Mouse (Mus musculus): ENCODE data around the gene Ypel5. TPM values are rescaled to one million over a fixed set of nuclear protein-coding genes. Genes with fewer than 3 reads are reported as not detected.

Ypel5 gene
- polyA plus RNA-seq, 1 experiment from 2014 or later: 45.3 TPM

DNA sequence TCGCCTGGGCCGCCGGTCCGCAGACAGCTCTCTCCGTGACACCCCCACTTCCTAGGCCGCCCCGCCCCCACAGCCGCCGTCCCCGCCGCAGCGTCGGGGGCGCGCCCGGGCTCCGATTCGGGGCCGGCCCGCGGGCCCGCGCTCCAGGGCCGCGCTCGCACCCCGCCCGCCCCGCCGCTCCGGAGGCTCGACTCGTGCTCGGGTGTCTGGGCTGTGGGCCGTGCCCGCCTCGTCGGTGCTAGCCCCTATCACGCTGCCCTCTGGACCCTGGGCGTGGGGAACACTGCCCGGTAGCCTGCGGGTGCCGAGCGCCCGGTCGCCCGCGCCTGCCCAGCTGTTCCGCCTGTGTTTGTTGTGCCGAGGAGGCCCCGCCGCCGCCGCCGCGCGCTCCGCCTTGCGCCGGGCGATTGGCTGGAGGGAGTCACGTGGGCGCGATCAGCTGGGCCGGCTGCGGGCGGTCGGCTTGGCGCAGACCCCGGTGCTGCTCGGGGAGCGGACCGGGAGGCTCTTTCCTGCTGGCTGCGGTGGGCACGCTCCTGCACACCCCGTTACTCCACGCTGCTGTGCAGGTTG is 973 bp downstream of the Ypel5 start:
- no peaks in the 10 kb centered on the region for H3K27me3 ChIP-seq (ENCODE audit: control insufficient read depth, insufficient read depth, low read length)
- H3K36me3 ChIP-seq (ENCODE audit: control insufficient read depth, insufficient read depth, low read length): no peaks in the 10 kb centered on the region
- H3K4me1 ChIP-seq (replicated peaks; ENCODE audit: control insufficient read depth, insufficient read depth, low read length): no peaks in the 10 kb centered on the region
- peak overlapping the region; percentile 87 for H3K9ac ChIP-seq (ENCODE audit: low read length)
- ATAC-seq (replicated peaks; ENCODE audit: low FRiP score): peak; percentile 69
- peak overlapping the region; percentile 80 for H3K4me2 ChIP-seq (ENCODE audit: low read depth, low read length, severe bottlenecking)
- peak; percentile 96 for DNase-seq (ENCODE audit: low spot score)
- peak overlapping the region; percentile 86 for H3K27ac ChIP-seq (ENCODE audit: low read depth, low read length)
- under 1% methylated on average over 47 of the region's 77 CpGs for WGBS
- peak overlapping the region; percentile 88 for H3K4me3 ChIP-seq (ENCODE audit: low read depth, low read length)
- H3K9me3 ChIP-seq (ENCODE audit: control insufficient read depth, low read length): no peaks in the 10 kb centered on the region

DNA sequence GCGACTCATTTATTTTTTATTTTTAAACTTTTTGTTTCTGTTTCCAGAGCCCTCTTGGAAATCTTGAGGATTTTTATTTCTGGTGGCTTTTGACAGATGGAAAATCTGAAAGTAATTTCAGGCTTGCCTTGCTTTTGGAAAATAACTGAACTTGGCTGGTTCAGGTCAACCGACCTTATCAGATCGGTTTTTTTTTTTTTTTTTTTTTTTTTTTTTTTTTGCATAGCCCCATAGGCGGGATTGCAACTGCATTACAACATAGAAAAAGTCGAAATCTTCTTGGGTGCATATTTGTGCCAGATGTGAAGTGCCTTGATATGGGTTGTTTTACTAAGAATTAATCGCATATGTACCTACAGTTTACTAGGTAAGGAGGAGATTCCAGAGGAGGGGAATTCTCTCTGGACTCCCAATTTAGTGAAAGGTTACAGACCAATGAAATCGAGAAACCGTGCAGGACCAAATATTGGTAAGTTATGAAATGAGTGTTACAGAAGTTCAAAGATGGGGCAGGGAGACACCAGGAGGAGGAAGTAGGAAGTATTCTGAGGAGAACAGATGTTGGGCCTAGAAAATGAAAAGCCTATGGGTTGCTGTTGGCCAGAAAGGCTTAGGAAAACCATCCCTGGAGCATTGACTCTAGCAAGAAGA is 1.7 kb downstream of the Ypel5 start:
- H3K27ac ChIP-seq (ENCODE audit: low read depth, low read length): no peak overlapping the region
- H3K4me3 ChIP-seq (ENCODE audit: low read depth, low read length): peak overlapping the region; percentile 88
- ATAC-seq (replicated peaks; ENCODE audit: low FRiP score) (no peak), DNase-seq (ENCODE audit: low spot score) (no peak)
- H3K4me2 ChIP-seq (ENCODE audit: low read depth, low read length, severe bottlenecking): peak overlapping the region; percentile 80
- no peaks in the 10 kb centered on the region for H3K4me1 ChIP-seq (replicated peaks; ENCODE audit: control insufficient read depth, insufficient read depth, low read length)
- H3K9ac ChIP-seq (ENCODE audit: low read length): peak overlapping the region; percentile 87
- H3K36me3 ChIP-seq (ENCODE audit: control insufficient read depth, insufficient read depth, low read length): no peaks in the 10 kb centered on the region
- WGBS: 23% methylated on average over 8 of the region's 8 CpGs
- no peaks in the 10 kb centered on the region for H3K9me3 ChIP-seq (ENCODE audit: control insufficient read depth, low read length)
- no peaks in the 10 kb centered on the region for H3K27me3 ChIP-seq (ENCODE audit: control insufficient read depth, insufficient read depth, low read length)

- H3K4me1 ChIP-seq (replicated peaks; ENCODE audit: control insufficient read depth, insufficient read depth, low read length): no peaks in the 10 kb centered on the region
- H3K36me3 ChIP-seq (ENCODE audit: control insufficient read depth, insufficient read depth, low read length): no peaks in the 10 kb centered on the region
- DNase-seq (ENCODE audit: low spot score): no peak
- no peak overlapping the region for H3K4me2 ChIP-seq (ENCODE audit: low read depth, low read length, severe bottlenecking)
- no peaks in the 10 kb centered on the region for H3K27me3 ChIP-seq (ENCODE audit: control insufficient read depth, insufficient read depth, low read length)
- no peak for ATAC-seq (replicated peaks; ENCODE audit: low FRiP score)
- 83% methylated on average over 2 of the region's 2 CpGs for WGBS
- H3K9ac ChIP-seq (ENCODE audit: low read length): no peak overlapping the region
- no peak overlapping the region for H3K4me3 ChIP-seq (ENCODE audit: low read depth, low read length)
- no peaks in the 10 kb centered on the region for H3K9me3 ChIP-seq (ENCODE audit: control insufficient read depth, low read length)
- H3K27ac ChIP-seq (ENCODE audit: low read depth, low read length): no peak overlapping the region
Measured at GRCm38 (mm10) chr17:72839000-72839399, 2.7 kb downstream of the Ypel5 start.

DNA sequence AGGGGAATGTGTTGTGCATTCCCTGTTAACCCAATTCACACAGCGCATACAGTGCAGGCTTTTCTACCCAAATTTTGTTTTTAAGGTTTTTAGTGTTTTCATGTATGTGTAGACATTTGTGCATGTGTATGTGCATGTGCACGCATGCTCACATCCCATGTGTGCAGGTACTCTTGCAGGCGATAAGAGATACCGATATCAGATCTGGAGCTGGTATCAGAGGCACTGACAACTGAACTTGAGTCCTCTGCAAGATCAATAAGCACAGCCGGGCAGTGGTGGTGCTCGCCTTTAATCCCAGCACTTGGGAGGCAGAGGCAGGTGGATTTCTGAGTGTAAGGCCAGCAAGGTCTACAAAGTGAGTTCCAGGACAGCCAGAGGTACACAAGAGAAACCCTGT is 8.1 kb downstream of the Ypel5 start:
- Histone ChIP-seq H3K4me3 (ENCODE audit: low read depth, low read length) (no peak overlapping the region), H3K4me2 (ENCODE audit: low read depth, low read length, severe bottlenecking) (no peak overlapping the region), H3K4me1 (replicated peaks; ENCODE audit: control insufficient read depth, insufficient read depth, low read length) (no peaks in the 10 kb centered on the region), H3K27me3 (ENCODE audit: control insufficient read depth, insufficient read depth, low read length) (no peaks in the 10 kb centered on the region), H3K9me3 (ENCODE audit: control insufficient read depth, low read length) (no peaks in the 10 kb centered on the region), H3K36me3 (ENCODE audit: control insufficient read depth, insufficient read depth, low read length) (no peaks in the 10 kb centered on the region), H3K27ac (ENCODE audit: low read depth, low read length) (no peak overlapping the region), H3K9ac (ENCODE audit: low read length) (no peak overlapping the region)
- ATAC-seq (replicated peaks; ENCODE audit: low FRiP score) (no peak), DNase-seq (ENCODE audit: low spot score) (no peak)
- 92% methylated on average over 6 of the region's 6 CpGs for WGBS

DNA sequence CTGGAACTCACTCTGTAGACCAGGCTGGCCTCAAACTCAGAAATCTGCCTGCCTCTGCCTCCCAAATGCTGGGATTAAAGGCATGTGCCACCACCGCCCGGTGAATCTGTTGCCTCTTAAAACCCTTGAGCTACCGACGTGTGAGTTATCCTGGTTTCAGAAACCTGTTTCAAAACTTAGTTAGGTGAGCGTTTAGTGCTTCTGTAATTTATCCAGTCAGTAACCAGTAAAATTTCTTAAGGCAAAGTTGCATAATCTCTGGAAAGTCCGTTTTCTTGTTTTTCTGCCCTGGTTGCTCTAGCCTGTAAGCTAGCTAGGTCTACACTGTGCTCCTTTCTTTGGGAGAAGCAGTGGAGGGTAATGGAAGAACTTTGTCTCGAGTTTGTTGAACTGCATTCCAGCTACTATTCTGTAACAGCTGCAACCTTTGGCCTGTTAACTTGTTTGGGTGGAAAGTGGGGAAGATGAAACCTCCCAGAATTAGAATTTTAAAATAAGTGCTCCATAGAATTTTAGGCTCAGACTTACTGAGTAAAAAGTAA is 8.8 kb downstream of the Ypel5 start:
- no peak for DNase-seq (ENCODE audit: low spot score)
- no peaks in the 10 kb centered on the region for H3K27me3 ChIP-seq (ENCODE audit: control insufficient read depth, insufficient read depth, low read length)
- H3K4me1 ChIP-seq (replicated peaks; ENCODE audit: control insufficient read depth, insufficient read depth, low read length): no peaks in the 10 kb centered on the region
- H3K4me3 ChIP-seq (ENCODE audit: low read depth, low read length): no peak overlapping the region
- no peak overlapping the region for H3K4me2 ChIP-seq (ENCODE audit: low read depth, low read length, severe bottlenecking)
- WGBS: 88% methylated on average over 7 of the region's 7 CpGs
- H3K36me3 ChIP-seq (ENCODE audit: control insufficient read depth, insufficient read depth, low read length): no peaks in the 10 kb centered on the region
- ATAC-seq (replicated peaks; ENCODE audit: low FRiP score): no peak
- no peak overlapping the region for H3K9ac ChIP-seq (ENCODE audit: low read length)
- H3K9me3 ChIP-seq (ENCODE audit: control insufficient read depth, low read length): no peaks in the 10 kb centered on the region
- H3K27ac ChIP-seq (ENCODE audit: low read depth, low read length): no peak overlapping the region

- ATAC-seq (replicated peaks; ENCODE audit: low FRiP score) (no peak), DNase-seq (ENCODE audit: low spot score) (no peak)
- H3K4me1 ChIP-seq (replicated peaks; ENCODE audit: control insufficient read depth, insufficient read depth, low read length): no peaks in the 10 kb centered on the region
- H3K9me3 ChIP-seq (ENCODE audit: control insufficient read depth, low read length): no peaks in the 10 kb centered on the region
- no peak overlapping the region for H3K4me3 ChIP-seq (ENCODE audit: low read depth, low read length)
- H3K4me2 ChIP-seq (ENCODE audit: low read depth, low read length, severe bottlenecking): no peak overlapping the region
- no peak overlapping the region for H3K9ac ChIP-seq (ENCODE audit: low read length)
- no peak overlapping the region for H3K27ac ChIP-seq (ENCODE audit: low read depth, low read length)
- no peaks in the 10 kb centered on the region for H3K36me3 ChIP-seq (ENCODE audit: control insufficient read depth, insufficient read depth, low read length)
- no peaks in the 10 kb centered on the region for H3K27me3 ChIP-seq (ENCODE audit: control insufficient read depth, insufficient read depth, low read length)
Measured at GRCm38 (mm10) chr17:72845521-72845920, 9.3 kb downstream of the Ypel5 start.

DNA sequence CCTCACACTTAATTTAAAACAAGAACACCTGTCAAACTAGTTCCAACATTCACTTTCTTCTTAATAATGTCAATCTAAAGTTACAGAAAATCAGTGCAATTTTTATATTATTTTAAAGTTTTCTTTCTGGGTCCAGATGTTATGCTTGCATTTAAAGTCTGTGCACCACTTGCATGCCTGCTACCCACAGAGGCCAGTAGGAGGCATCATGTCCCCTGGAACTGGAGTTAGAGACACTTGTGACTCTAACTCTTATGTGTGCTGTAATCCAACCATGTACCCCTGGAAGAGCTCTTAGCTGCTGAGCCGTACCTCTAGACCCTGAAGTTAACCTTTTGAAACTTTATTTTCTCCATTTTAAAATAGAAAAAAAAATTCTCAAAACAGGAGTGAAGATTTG is 19.0 kb downstream of the Ypel5 start:
- no peak overlapping the region for H3K9ac ChIP-seq (ENCODE audit: low read length)
- no peaks in the 10 kb centered on the region for H3K36me3 ChIP-seq (ENCODE audit: control insufficient read depth, insufficient read depth, low read length)
- ATAC-seq (replicated peaks; ENCODE audit: low FRiP score) (no peak), DNase-seq (ENCODE audit: low spot score) (no peak)
- no peaks in the 10 kb centered on the region for H3K4me1 ChIP-seq (replicated peaks; ENCODE audit: control insufficient read depth, insufficient read depth, low read length)
- no peak overlapping the region for H3K4me3 ChIP-seq (ENCODE audit: low read depth, low read length)
- H3K9me3 ChIP-seq (ENCODE audit: control insufficient read depth, low read length): no peaks in the 10 kb centered on the region
- H3K4me2 ChIP-seq (ENCODE audit: low read depth, low read length, severe bottlenecking): no peak overlapping the region
- H3K27me3 ChIP-seq (ENCODE audit: control insufficient read depth, insufficient read depth, low read length): no peaks in the 10 kb centered on the region
- 80% methylated on average over 1 of the region's 1 CpGs for WGBS
- no peak overlapping the region for H3K27ac ChIP-seq (ENCODE audit: low read depth, low read length)

DNA sequence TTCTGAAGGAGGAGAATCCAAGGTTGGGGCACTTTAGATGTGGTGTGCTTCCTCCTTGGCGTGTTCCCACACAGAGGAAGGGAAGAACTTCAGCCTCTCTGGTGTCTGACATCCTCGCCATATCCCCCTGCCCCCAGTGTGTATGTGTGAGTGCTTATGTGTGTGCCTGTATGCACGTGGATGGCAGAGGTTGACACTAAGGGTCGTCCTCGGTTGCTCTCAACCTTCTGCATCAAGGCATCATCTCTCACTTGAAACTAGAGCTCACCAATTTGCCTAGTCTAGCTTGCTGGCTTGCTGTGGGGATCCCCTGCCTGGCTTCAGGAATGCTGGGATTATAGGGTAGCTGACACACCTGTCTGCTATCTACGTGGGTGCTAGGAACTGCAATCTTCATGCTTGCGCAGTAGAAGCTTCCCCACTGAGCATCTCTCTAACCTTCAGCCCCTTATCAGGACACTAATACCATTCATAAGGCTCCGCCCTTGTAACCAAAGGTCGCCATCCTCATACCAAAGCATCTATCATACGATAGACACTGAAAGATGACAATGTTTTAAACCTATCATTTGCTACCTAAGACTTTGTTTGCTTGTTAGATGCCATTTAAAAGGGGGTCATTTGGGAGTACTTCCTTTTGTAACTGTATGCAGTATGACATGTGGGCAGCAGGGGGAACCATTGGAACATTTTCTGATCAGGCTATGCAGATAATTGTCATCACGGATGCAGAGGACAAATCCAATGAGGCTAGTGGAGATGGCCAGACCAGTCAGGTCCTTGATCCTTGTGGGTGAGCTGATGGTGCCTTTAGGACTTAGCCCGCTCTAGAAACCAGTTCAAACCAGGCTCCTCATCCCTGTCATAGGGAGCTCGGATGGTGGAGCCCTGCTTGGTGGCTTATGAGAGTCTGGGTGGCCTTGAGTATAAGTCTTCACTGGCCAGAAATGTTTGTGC is 21.7 kb downstream of the Ypel5 start:
- H3K4me3 ChIP-seq (ENCODE audit: low read depth, low read length): no peak overlapping the region
- H3K4me2 ChIP-seq (ENCODE audit: low read depth, low read length, severe bottlenecking): no peak overlapping the region
- peak; percentile 74 for DNase-seq (ENCODE audit: low spot score)
- no peaks in the 10 kb centered on the region for H3K27me3 ChIP-seq (ENCODE audit: control insufficient read depth, insufficient read depth, low read length)
- H3K27ac ChIP-seq (ENCODE audit: low read depth, low read length): no peak overlapping the region
- no peaks in the 10 kb centered on the region for H3K4me1 ChIP-seq (replicated peaks; ENCODE audit: control insufficient read depth, insufficient read depth, low read length)
- no peaks in the 10 kb centered on the region for H3K9me3 ChIP-seq (ENCODE audit: control insufficient read depth, low read length)
- H3K9ac ChIP-seq (ENCODE audit: low read length): no peak overlapping the region
- 56% methylated on average over 13 of the region's 13 CpGs for WGBS
- H3K36me3 ChIP-seq (ENCODE audit: control insufficient read depth, insufficient read depth, low read length): no peaks in the 10 kb centered on the region
- ATAC-seq (replicated peaks; ENCODE audit: low FRiP score): 0 out of 2 replicates have a peak, but pooled peaks have one; percentile 39
